Comparison of ENCODE assay signal across 8 mouse cellular contexts in genomic region chr12:3365449-3366189, GRCm38 (mm10). TPM values are rescaled to one million over a fixed set of nuclear protein-coding genes. Genes with fewer than 3 reads are reported as not detected.
A peak's percentile ranks its signal among the peaks of the same experiment; 100 is the strongest.
DNase-seq lines count a peak whose midpoint lies in the region; ATAC-seq lines count a peak whose summit lies in the region.

No protein-coding gene starts in this region.

- peaks cover 18% of the 10 kb centered on the region for H3K36me3 ChIP-seq in embryonic facial prominence, embryonic 13.5 days
- peaks cover 12% of the 10 kb centered on the region; the same call in 1 of the 2 replicates for H3K36me3 ChIP-seq in hindbrain, embryonic 15.5 days
- peaks cover 34% of the 10 kb centered on the region for H3K36me3 ChIP-seq in megakaryocyte, embryonic 14.5 days (replicated peaks; ENCODE audit: low read length)

- H3K9ac ChIP-seq in embryonic facial prominence, embryonic 13.5 days = peak overlapping the region; percentile 89
- H3K9ac ChIP-seq in hindbrain, embryonic 15.5 days = peak overlapping the region; percentile 92

- DNase-seq in adrenal gland, postnatal 36 days = peak; percentile 31 to 47
- DNase-seq in adrenal gland, postnatal 25 days = no peak
- peak; percentile 49 for DNase-seq in retina, postnatal 1 day
- DNase-seq in retina, embryonic 14.5 days (ENCODE audit: low spot score) = no peak
- DNase-seq in gastrocnemius, postnatal 10 days = no peak

- peak overlapping the region; percentile 95 for H3K4me2 ChIP-seq in embryonic facial prominence, embryonic 13.5 days
- H3K4me2 ChIP-seq in hindbrain, embryonic 15.5 days = peak overlapping the region; percentile 68

- no peaks in the 10 kb centered on the region for H3K27me3 ChIP-seq in embryonic facial prominence, embryonic 13.5 days
- no peaks in the 10 kb centered on the region for H3K27me3 ChIP-seq in hindbrain, embryonic 15.5 days
- H3K27me3 ChIP-seq in megakaryocyte, embryonic 14.5 days (replicated peaks) = peaks cover 4% of the 10 kb centered on the region

- H3K27ac ChIP-seq in embryonic facial prominence, embryonic 13.5 days = peak overlapping the region; percentile 79
- H3K27ac ChIP-seq in hindbrain, embryonic 15.5 days (replicated peaks) = peak overlapping the region; percentile 97

- H3K9me3 ChIP-seq in embryonic facial prominence, embryonic 13.5 days = peaks cover 14% of the 10 kb centered on the region; the same call in 1 of the 2 replicates
- no peaks in the 10 kb centered on the region for H3K9me3 ChIP-seq in hindbrain, embryonic 15.5 days
- H3K9me3 ChIP-seq in megakaryocyte, embryonic 14.5 days = no peaks in the 10 kb centered on the region; the same call in none of the 2 replicates

- peak overlapping the region; percentile 77 for H3K4me3 ChIP-seq in embryonic facial prominence, embryonic 13.5 days
- H3K4me3 ChIP-seq in hindbrain, embryonic 15.5 days = peak overlapping the region; percentile 79
- H3K4me3 ChIP-seq in megakaryocyte, embryonic 14.5 days (replicated peaks) = peak overlapping the region; percentile 94

- 2% methylated on average over 31 of the region's 31 CpGs for WGBS in embryonic facial prominence, embryonic 13.5 days
- 3% methylated on average over 31 of the region's 31 CpGs for WGBS in hindbrain, embryonic 15.5 days

- ATAC-seq in embryonic facial prominence, embryonic 13.5 days (ENCODE audit: insufficient number of reproducible peaks, insufficient read depth, low FRiP score, low TSS enrichment, low read depth) = peak; percentile 18; the same call in 1 of the 2 replicates
- peak; percentile 15 for ATAC-seq in hindbrain, embryonic 15.5 days (ENCODE audit: low FRiP score, low read depth)

- H3K4me1 ChIP-seq in embryonic facial prominence, embryonic 13.5 days = peaks cover 44% of the 10 kb centered on the region
- peaks cover 53% of the 10 kb centered on the region for H3K4me1 ChIP-seq in hindbrain, embryonic 15.5 days (replicated peaks)
- H3K4me1 ChIP-seq in megakaryocyte, embryonic 14.5 days = peaks cover 50% of the 10 kb centered on the region

RNA-seq across cellular contexts. Expression of gene Kif3c, which starts 0.7 kb away (rescaled TPM):
- total RNA-seq in adrenal gland, postnatal 36 days (2021) = 10 to 100 TPM; 19.1 to 30.6 TPM
- total RNA-seq in adrenal gland, postnatal 25 days (2021) = 27.4 and 31.2 TPM in 2 replicates
- 18.4 and 19.8 TPM in 2 replicates for polyA plus RNA-seq in embryonic facial prominence, embryonic 13.5 days (2015; fragmentation: Nextera tagmentation; extraction: Ambion mirVana)
- 79.9 and 85.8 TPM in 2 replicates for polyA plus RNA-seq in hindbrain, embryonic 15.5 days (2015; fragmentation: Nextera tagmentation; extraction: Ambion mirVana)
- polyA plus RNA-seq in megakaryocyte, embryonic 14.5 days (2012; ENCODE audit: insufficient read depth, low replicate concordance) = 1.3 and 2.8 TPM in 2 replicates
- total RNA-seq in gastrocnemius, postnatal 10 days (2021) = 10 to 100 TPM in 1 of 2 experiments, 1 to 10 TPM in 1; 9.9 to 10.7 TPM

RNA-seq across cellular contexts. Expression of gene Rab10, which starts 55.9 kb away (rescaled TPM):
- total RNA-seq in adrenal gland, postnatal 36 days (2021) = 100 to 1,000 TPM; 180 to 238 TPM
- 200 and 227 TPM in 2 replicates for total RNA-seq in adrenal gland, postnatal 25 days (2021)
- polyA plus RNA-seq in embryonic facial prominence, embryonic 13.5 days (2015; fragmentation: Nextera tagmentation; extraction: Ambion mirVana) = 85.0 and 87.6 TPM in 2 replicates
- 154 and 161 TPM in 2 replicates for polyA plus RNA-seq in hindbrain, embryonic 15.5 days (2015; fragmentation: Nextera tagmentation; extraction: Ambion mirVana)
- polyA plus RNA-seq in megakaryocyte, embryonic 14.5 days (2012; ENCODE audit: insufficient read depth, low replicate concordance) = 44.4 and 62.1 TPM in 2 replicates
- total RNA-seq in gastrocnemius, postnatal 10 days (2021) = 100 to 1,000 TPM; 208 to 238 TPM

Comparison
In these comparisons a context has a peak if more than half of its experiments do, and no peak if none do; other contexts are left out.
1. DNase-seq: peak in adrenal gland, postnatal 36 days (2 of 2) and retina, postnatal 1 day (single experiment); none in adrenal gland, postnatal 25 days (single experiment), retina, embryonic 14.5 days (single experiment) and gastrocnemius, postnatal 10 days (single experiment).
2. Peak in every context shown above with its lines, with median percentiles within 50 percentile points of each other: H3K4me3 ChIP-seq.